Mouse (Mus musculus) stomach, postnatal 0 days (tissue): ENCODE measurements at regions not wholly inside any gene's neighbourhood (a gene's known extent, or its start where the extent isn't known, plus 50 kb on each side); places are given as distances from the start of the nearest gene placed in this dataset.

Source experiments
- ATAC-seq: fragments of 200-750 bp; cut with Nextera tagmentation; 2 replicates; pipeline ENCODE4 v1.8.0; 2017; ENCODE audit not compliant: low FRiP score, low TSS enrichment
- DNase-seq: peaks from one replicate; pipeline ENCODE4 v3.0.0-alpha.2; 2016; ENCODE audit warnings: low spot score
- H3K27ac ChIP-seq: fragments of 300-500 bp; sonication (generic); replicated peaks from 2 replicates; pipeline ENCODE4 v1.5.1; 2014; ENCODE audit warnings: mild to moderate bottlenecking, control low read depth
- H3K27me3 ChIP-seq: fragments of 300-500 bp; sonication (generic); 2 replicates; pipeline ENCODE4 v1.6.1; 2014; ENCODE audit warnings: low read length; ENCODE audit not compliant: control insufficient read depth, insufficient read depth
- H3K36me3 ChIP-seq: fragments of 300-500 bp; sonication (generic); 2 replicates; pipeline ENCODE4 v1.6.1; 2014; ENCODE audit warnings: low read length, mixed read lengths; ENCODE audit not compliant: control insufficient read depth, insufficient read depth
- H3K4me1 ChIP-seq: fragments of 300-500 bp; sonication (generic); replicated peaks from 2 replicates; pipeline ENCODE4 v1.6.1; 2014; ENCODE audit warnings: antibody characterized with exemption; ENCODE audit not compliant: control insufficient read depth, insufficient read depth
- H3K4me2 ChIP-seq: fragments of 300-500 bp; sonication (generic); replicated peaks from 2 replicates; pipeline ENCODE4 v1.6.1; 2014; ENCODE audit warnings: low read depth, mild to moderate bottlenecking, control low read depth, moderate library complexity
- H3K4me3 ChIP-seq: fragments of 300-500 bp; sonication (generic); 2 replicates; pipeline ENCODE4 v1.5.1; 2014; ENCODE audit warnings: low read depth, low read length, control low read depth
- H3K9ac ChIP-seq: fragments of 300-500 bp; sonication (generic); 2 replicates; pipeline ENCODE4 v1.6.1; 2014; ENCODE audit warnings: mild to moderate bottlenecking, low read length, control low read depth, mixed read lengths
- H3K9me3 ChIP-seq: fragments of 300-500 bp; sonication (generic); 2 replicates; pipeline ENCODE4 v1.6.1; 2016; ENCODE audit warnings: low read length; ENCODE audit not compliant: control insufficient read depth
- CTCF ChIP-seq: IDR thresholded peaks from 2 replicates; pipeline ENCODE4 v1.5.1; 2016; ENCODE audit warnings: antibody characterized with exemption, low read depth, mild to moderate bottlenecking, moderate library complexity
- EP300 ChIP-seq: optimal IDR thresholded peaks from 2 replicates; pipeline ENCODE3; 2016; ENCODE audit warnings: antibody characterized with exemption
- WGBS: fragments of 180-500 bp; shearing (Covaris S2); extraction: QIAGEN DNeasy Blood & Tissue Kit; methylation state at CpG from one replicate; pipeline ENCODE4 v1.1.7; 2014; 5-methylcytosine and 5-hydroxymethylcytosine counted together

GRCm38 (mm10) chr3:148159059-148159458 is 831.3 kb downstream of the Adgrl2 start:
- H3K9me3 ChIP-seq: no peaks in the 10 kb centered on the region
- WGBS: 73% methylated on average over 3 of the region's 3 CpGs
- H3K27me3 ChIP-seq: no peaks in the 10 kb centered on the region
- H3K36me3 ChIP-seq: no peaks in the 10 kb centered on the region
- no peaks in the 10 kb centered on the region for H3K4me1 ChIP-seq
- H3K4me2 ChIP-seq: no peak overlapping the region
- H3K4me3 ChIP-seq: no peak overlapping the region
- TF ChIP-seq CTCF: no peak
- no peak for TF ChIP-seq EP300
- no peak for DNase-seq
- H3K9ac ChIP-seq: no peak overlapping the region
- no peak for ATAC-seq
- H3K27ac ChIP-seq: no peak overlapping the region

- TF ChIP-seq CTCF (no peak), EP300 (no peak)
- Histone ChIP-seq H3K27ac (no peak overlapping the region), H3K4me3 (no peak overlapping the region), H3K9me3 (no peaks in the 10 kb centered on the region), H3K27me3 (no peaks in the 10 kb centered on the region), H3K4me2 (no peak overlapping the region), H3K9ac (no peak overlapping the region), H3K4me1 (no peaks in the 10 kb centered on the region), H3K36me3 (no peaks in the 10 kb centered on the region)
- no peak for DNase-seq
- no peak for ATAC-seq
- 87% methylated on average over 2 of the region's 2 CpGs for WGBS
Observed at GRCm38 (mm10) chr3:148158533-148158932, 831.8 kb downstream of the Adgrl2 start.

GRCm38 (mm10) chr3:148143776-148144175 is 846.6 kb downstream of the Adgrl2 start:
- 73% methylated on average over 2 of the region's 2 CpGs for WGBS
- ATAC-seq: no peak
- Histone ChIP-seq H3K4me1 (no peaks in the 10 kb centered on the region), H3K27me3 (no peaks in the 10 kb centered on the region), H3K36me3 (no peaks in the 10 kb centered on the region), H3K4me3 (no peak overlapping the region), H3K4me2 (no peak overlapping the region), H3K9me3 (no peaks in the 10 kb centered on the region), H3K9ac (no peak overlapping the region), H3K27ac (no peak overlapping the region)
- DNase-seq: no peak
- TF ChIP-seq CTCF (no peak), EP300 (no peak)

- H3K4me2 ChIP-seq: no peak overlapping the region
- no peaks in the 10 kb centered on the region for H3K36me3 ChIP-seq
- H3K4me3 ChIP-seq: no peak overlapping the region
- H3K27me3 ChIP-seq: no peaks in the 10 kb centered on the region
- 74% methylated on average over 3 of the region's 3 CpGs for WGBS
- H3K9me3 ChIP-seq: no peaks in the 10 kb centered on the region
- no peak overlapping the region for H3K9ac ChIP-seq
- no peak for ATAC-seq
- DNase-seq: no peak
- TF ChIP-seq EP300 (no peak), CTCF (no peak)
- no peak overlapping the region for H3K27ac ChIP-seq
- H3K4me1 ChIP-seq: no peaks in the 10 kb centered on the region
Observed at GRCm38 (mm10) chr3:148136791-148137251, 853.5 kb downstream of the Adgrl2 start.

GRCm38 (mm10) chr3:148134646-148135045 is 855.7 kb downstream of the Adgrl2 start:
- no peak overlapping the region for H3K4me3 ChIP-seq
- no peak overlapping the region for H3K27ac ChIP-seq
- DNase-seq: no peak
- no peaks in the 10 kb centered on the region for H3K27me3 ChIP-seq
- no peaks in the 10 kb centered on the region for H3K9me3 ChIP-seq
- no peak overlapping the region for H3K9ac ChIP-seq
- H3K4me2 ChIP-seq: no peak overlapping the region
- ATAC-seq: no peak
- H3K4me1 ChIP-seq: no peaks in the 10 kb centered on the region
- WGBS: 86% methylated on average over 2 of the region's 2 CpGs
- no peaks in the 10 kb centered on the region for H3K36me3 ChIP-seq
- TF ChIP-seq EP300: no peak
- TF ChIP-seq CTCF: no peak

GRCm38 (mm10) chr3:148115576-148115975 is 874.8 kb downstream of the Adgrl2 start:
- H3K27ac ChIP-seq: no peak overlapping the region
- no peak for TF ChIP-seq CTCF
- TF ChIP-seq EP300: no peak
- H3K36me3 ChIP-seq: no peaks in the 10 kb centered on the region
- DNase-seq (no peak), ATAC-seq (no peak)
- no peak overlapping the region for H3K4me2 ChIP-seq
- H3K27me3 ChIP-seq: no peaks in the 10 kb centered on the region
- H3K9me3 ChIP-seq: no peaks in the 10 kb centered on the region
- H3K9ac ChIP-seq: no peak overlapping the region
- no peak overlapping the region for H3K4me3 ChIP-seq
- no peaks in the 10 kb centered on the region for H3K4me1 ChIP-seq
